Mouse (Mus musculus): ENCODE measurements around the gene Gm14137.

- TF ChIP-seq GATA1 (IDR thresholded peaks at IDR 0.05; ENCODE audit: low read length), result no peak
- TF ChIP-seq TAL1 (IDR thresholded peaks at IDR 0.05; ENCODE audit: low read length), result no peak
Observed at GRCm38 (mm10) chr2:119171574-119171973, 2.7 kb upstream of the Gm14137 start.

Data from erythroblast, embryonic 14.5 days (primary cell).